In genomic region chr5:96255166-96255565, GRCm38 (mm10) we compare ENCODE assay signal across 26 mouse cellular contexts.
"Had no signal": no experiment of that assay in that cellular context is flagged by ENCODE, and none has a peak within 500 bp of the region (broad histone marks: within the 10 kb centered on the region; RNA-seq: fewer than 3 reads in every experiment).

No protein-coding gene starts in this region.

- ATAC-seq: forebrain, embryonic 13.5 days; forebrain, embryonic 14.5 days; forebrain, embryonic 15.5 days; forebrain, embryonic 16.5 days; forebrain, postnatal 0 days had no signal

- H3K36me3 ChIP-seq: embryonic facial prominence, embryonic 12.5 days; embryonic facial prominence, embryonic 15.5 days; forebrain, embryonic 12.5 days; forebrain, embryonic 15.5 days; heart, embryonic 10.5 days; heart, embryonic 12.5 days had no signal

- H3K9ac ChIP-seq: embryonic facial prominence, embryonic 12.5 days; embryonic facial prominence, embryonic 13.5 days; embryonic facial prominence, embryonic 15.5 days; forebrain, embryonic 12.5 days; forebrain, embryonic 13.5 days; forebrain, embryonic 15.5 days; forebrain, postnatal 0 days; heart, embryonic 12.5 days had no signal

- H3K27ac ChIP-seq: embryonic facial prominence, embryonic 10.5 days; embryonic facial prominence, embryonic 12.5 days; embryonic facial prominence, embryonic 13.5 days; forebrain, embryonic 10.5 days; forebrain, embryonic 12.5 days; forebrain, embryonic 13.5 days; forebrain, embryonic 15.5 days; gastrocnemius, adult 2 months; heart, adult 2 months; heart, embryonic 10.5 days had no signal

- H3K9me3 ChIP-seq: embryonic facial prominence, embryonic 10.5 days; embryonic facial prominence, embryonic 12.5 days; embryonic facial prominence, embryonic 13.5 days; embryonic facial prominence, embryonic 15.5 days; forebrain, embryonic 10.5 days; forebrain, embryonic 12.5 days; forebrain, embryonic 13.5 days; forebrain, embryonic 15.5 days; heart, embryonic 10.5 days; heart, embryonic 12.5 days had no signal

- DNase-seq: cerebellum, postnatal 25 days; cerebellum, postnatal 36 days; embryo, embryonic 11 days; forebrain, postnatal 0 days; gastrocnemius, adult 2 months; gastrocnemius, postnatal 10 days; gastrocnemius, postnatal 14 days; gastrocnemius, postnatal 25 days; gastrocnemius, postnatal 36 days; heart, adult 11 months; heart, adult 18-20 months; heart, adult 2 months had no signal

- H3K4me1 ChIP-seq: embryonic facial prominence, embryonic 10.5 days; embryonic facial prominence, embryonic 12.5 days; embryonic facial prominence, embryonic 13.5 days; embryonic facial prominence, embryonic 15.5 days; forebrain, embryonic 10.5 days; forebrain, embryonic 12.5 days; forebrain, embryonic 13.5 days; forebrain, embryonic 15.5 days; heart, embryonic 10.5 days; heart, embryonic 12.5 days had no signal

- H3K27me3 ChIP-seq: embryonic facial prominence, embryonic 12.5 days; embryonic facial prominence, embryonic 13.5 days; embryonic facial prominence, embryonic 15.5 days; forebrain, embryonic 12.5 days; forebrain, embryonic 13.5 days; forebrain, embryonic 15.5 days; heart, embryonic 12.5 days had no signal

- H3K4me2 ChIP-seq: embryonic facial prominence, embryonic 12.5 days; embryonic facial prominence, embryonic 13.5 days; embryonic facial prominence, embryonic 15.5 days; forebrain, embryonic 12.5 days; forebrain, embryonic 13.5 days; forebrain, embryonic 15.5 days; heart, embryonic 11.5 days; heart, embryonic 12.5 days had no signal

- H3K4me3 ChIP-seq: embryonic facial prominence, embryonic 10.5 days; embryonic facial prominence, embryonic 12.5 days; embryonic facial prominence, embryonic 13.5 days; embryonic facial prominence, embryonic 15.5 days; erythroblast, embryonic 14.5 days; forebrain, embryonic 10.5 days; forebrain, embryonic 12.5 days; forebrain, embryonic 13.5 days; forebrain, embryonic 15.5 days; gastrocnemius, adult 2 months; heart, adult 2 months; heart, embryonic 10.5 days; heart, embryonic 12.5 days had no signal
